Mouse (Mus musculus) cortical plate, adult 2 months (tissue): ENCODE measurements around the gene Nck1. TPM values are rescaled to one million over a fixed set of nuclear protein-coding genes. Genes with fewer than 3 reads are reported as not detected.

Source experiments
- H3K27ac ChIP-seq: fragments of 200-500 bp; 2 replicates; pipeline ENCODE4 v1.5.1; 2012; ENCODE audit warnings: low read length, control low read depth, inconsistent platforms; ENCODE audit not compliant: insufficient read depth
- H3K4me1 ChIP-seq: fragments of 200-500 bp; 2 replicates; pipeline ENCODE4 v1.6.1; 2011; ENCODE audit warnings: low read length; ENCODE audit not compliant: control insufficient read depth, insufficient read depth
- H3K4me3 ChIP-seq: fragments of 200-500 bp; 2 replicates; pipeline ENCODE4 v1.5.1; 2011; ENCODE audit warnings: mild to moderate bottlenecking, low read length, control low read depth; ENCODE audit not compliant: insufficient read depth
- CTCF ChIP-seq: fragments of 200-500 bp; IDR thresholded peaks from 2 replicates; pipeline ENCODE4 v1.5.1; 2011; ENCODE audit warnings: mild to moderate bottlenecking, control low read depth, low read length; ENCODE audit not compliant: insufficient read depth; ENCODE audit errors: extremely low read depth
- POLR2A ChIP-seq: fragments of 200-500 bp; IDR thresholded peaks from 2 replicates; pipeline ENCODE4 v1.6.1; 2011; ENCODE audit warnings: mild to moderate bottlenecking, low read length, control low read depth; ENCODE audit not compliant: insufficient read depth; ENCODE audit errors: extremely low read depth
- polyA plus RNA-seq: library from polyadenylated mRNA; depleted of rRNA; stranded (reverse); fragments of >200 nt; gene quantifications from 2 replicates; pipeline ENCODE4 v1.2.3, GENCODE M21; 2012; rRNA removed

Nck1 gene
- polyA plus RNA-seq, 1 experiment: 27.2 TPM

DNA sequence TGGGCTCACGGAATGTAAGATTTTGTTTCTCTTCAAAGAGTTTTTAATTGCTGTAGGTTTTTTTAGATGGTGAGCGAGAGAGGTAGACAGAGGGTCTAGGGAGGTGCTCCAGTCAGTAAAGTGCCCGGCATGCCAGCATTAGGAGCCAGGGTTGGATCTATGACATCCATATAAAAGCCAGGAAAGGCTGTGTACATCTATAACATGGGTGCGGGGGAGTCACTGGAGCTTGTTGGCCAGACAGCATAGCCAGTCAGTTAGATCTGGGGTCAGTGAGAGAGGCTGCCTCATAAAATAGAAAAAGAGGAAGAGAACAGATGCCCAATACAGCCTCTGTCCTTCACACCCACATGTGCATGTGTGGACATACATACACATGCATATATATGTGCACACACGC lies 80.6 kb downstream of the Nck1 start:
- peaks cover 2% of the 10 kb centered on the region for H3K4me1 ChIP-seq
- H3K4me3 ChIP-seq: no peak overlapping the region
- TF ChIP-seq CTCF (no peak), POLR2A (no peak)
- no peak overlapping the region for H3K27ac ChIP-seq

DNA sequence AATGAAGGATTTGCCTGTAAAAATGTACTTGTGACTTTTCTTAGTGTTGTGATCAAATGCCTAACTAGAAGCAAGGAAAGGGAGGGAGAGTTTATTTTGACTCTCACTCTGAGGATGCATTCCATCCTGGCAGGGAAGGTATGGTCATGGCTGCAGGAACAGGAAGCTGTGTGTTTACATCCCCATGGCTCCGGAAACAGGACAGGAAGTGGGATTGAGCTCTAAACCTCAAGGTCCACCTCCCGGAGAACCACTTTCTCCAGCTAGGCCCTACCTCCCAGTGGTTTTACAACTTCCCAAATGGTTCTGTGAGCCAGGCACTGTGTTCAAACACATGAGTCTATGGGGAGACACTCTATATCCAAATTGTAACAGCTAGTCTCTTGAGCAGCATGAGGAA lies 82.2 kb downstream of the Nck1 start:
- TF ChIP-seq CTCF (no peak), POLR2A (no peak)
- Histone ChIP-seq H3K4me1 (peaks cover 2% of the 10 kb centered on the region), H3K27ac (no peak overlapping the region), H3K4me3 (no peak overlapping the region)

DNA sequence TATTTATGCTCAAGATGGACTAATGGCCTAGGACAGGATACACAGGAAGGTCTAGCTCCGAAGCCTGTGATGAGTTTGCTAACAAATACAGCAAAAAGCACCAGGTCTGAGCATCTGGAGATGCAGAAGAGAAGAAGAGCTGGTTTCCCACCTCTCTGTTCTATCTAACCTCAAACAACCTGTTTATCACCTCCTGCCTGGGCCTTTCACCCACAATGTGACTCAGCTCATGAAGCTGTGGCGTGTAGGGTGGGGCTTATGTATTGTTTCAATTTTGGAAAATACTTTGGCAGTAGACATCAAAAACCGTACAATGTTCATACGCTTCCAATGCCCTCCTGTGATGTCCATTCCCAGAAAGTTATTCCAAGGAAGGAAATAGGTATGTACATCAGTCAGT lies 83.8 kb downstream of the Nck1 start:
- H3K4me3 ChIP-seq: no peak overlapping the region
- 0 out of 2 replicates have a peak overlapping the region, but pooled peaks have one; percentile 13 for H3K27ac ChIP-seq
- TF ChIP-seq POLR2A (no peak), CTCF (no peak)
- H3K4me1 ChIP-seq: peaks cover 2% of the 10 kb centered on the region

DNA sequence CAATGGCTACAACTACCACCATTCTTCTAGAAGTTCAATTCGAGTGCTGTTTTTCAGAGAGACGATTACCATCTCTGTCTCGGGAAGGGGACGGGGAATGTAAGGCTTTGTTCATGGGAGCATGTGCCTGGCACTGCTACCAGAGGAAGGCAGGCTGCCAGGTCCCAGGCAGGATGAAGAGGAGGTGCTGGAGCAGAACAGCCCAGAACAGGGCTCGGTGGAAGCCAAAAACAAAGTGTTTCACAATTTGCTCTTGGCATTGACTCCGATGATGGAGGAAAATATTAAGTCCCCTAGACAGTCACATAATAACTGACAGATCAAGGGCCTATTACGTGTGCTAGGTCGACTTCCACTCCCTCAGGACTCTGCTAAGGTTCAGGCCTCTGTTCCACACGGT lies 84.3 kb downstream of the Nck1 start:
- TF ChIP-seq POLR2A: no peak
- no peak for TF ChIP-seq CTCF
- Histone ChIP-seq H3K4me1 (peaks cover 2% of the 10 kb centered on the region; the same call in 1 of the 2 replicates), H3K27ac (0 out of 2 replicates have a peak overlapping the region, but pooled peaks have one; percentile 13), H3K4me3 (no peak overlapping the region)

DNA sequence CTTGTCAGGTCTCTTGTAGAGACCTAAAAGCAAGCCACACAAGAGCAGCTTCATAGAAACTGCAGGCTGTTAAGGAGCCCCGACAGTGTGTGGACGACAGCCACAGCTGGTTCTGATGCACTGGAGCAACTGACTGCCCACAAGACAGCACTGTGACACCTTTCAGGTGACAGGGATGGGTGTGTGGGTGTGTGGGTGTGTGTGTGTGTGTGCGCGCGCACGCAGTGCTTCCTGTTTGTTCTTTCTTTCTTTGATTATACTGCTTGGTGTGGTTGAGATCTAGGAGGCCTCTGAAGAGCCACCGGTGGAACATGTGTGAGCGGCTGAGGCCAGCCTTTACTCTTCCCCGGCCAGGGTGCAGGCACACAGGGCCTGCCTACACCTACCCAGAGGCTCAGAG lies 85.7 kb downstream of the Nck1 start:
- Histone ChIP-seq H3K4me3 (no peak overlapping the region), H3K4me1 (peaks cover 2% of the 10 kb centered on the region; the same call in 1 of the 2 replicates), H3K27ac (no peak overlapping the region)
- TF ChIP-seq CTCF: no peak
- no peak for TF ChIP-seq POLR2A

DNA sequence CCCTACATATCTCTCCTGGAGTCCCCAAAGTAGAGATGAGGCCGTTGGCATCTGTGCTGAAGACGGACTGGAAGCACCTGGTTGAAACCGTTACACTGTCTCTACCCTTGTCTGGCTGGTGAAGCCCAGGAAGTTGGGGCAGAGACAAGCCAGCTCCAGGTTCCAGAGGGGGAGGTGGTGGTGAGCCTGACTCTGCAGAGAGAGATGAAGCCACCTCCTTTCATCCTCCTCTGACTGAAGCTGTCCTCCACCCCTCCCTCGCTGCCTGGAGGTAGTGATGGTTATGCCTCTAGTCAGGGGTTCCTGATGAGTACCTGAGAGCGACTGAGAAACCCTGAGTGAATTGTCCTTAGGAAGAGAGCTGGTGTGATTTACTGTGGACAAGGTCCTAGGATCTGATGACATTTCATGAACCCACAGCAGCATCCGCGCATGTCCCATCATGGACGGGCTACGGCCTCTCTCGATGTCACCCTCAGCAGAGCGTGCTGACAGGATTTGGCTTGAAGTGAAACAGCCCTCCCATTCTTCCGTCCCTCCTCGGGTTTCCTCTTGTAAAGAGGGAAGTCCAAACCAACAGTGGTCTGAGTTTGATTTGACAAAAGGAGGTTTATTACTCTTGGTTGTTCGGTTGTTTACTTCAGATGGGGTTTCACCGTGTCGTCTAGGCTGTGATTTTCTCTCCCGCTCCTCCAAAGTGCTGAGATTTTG lies 87.8 kb downstream of the Nck1 start:
- Histone ChIP-seq H3K4me3 (no peak overlapping the region), H3K27ac (no peak overlapping the region), H3K4me1 (peaks cover 2% of the 10 kb centered on the region; the same call in 1 of the 2 replicates)
- no peak for TF ChIP-seq CTCF
- TF ChIP-seq POLR2A: no peak

DNA sequence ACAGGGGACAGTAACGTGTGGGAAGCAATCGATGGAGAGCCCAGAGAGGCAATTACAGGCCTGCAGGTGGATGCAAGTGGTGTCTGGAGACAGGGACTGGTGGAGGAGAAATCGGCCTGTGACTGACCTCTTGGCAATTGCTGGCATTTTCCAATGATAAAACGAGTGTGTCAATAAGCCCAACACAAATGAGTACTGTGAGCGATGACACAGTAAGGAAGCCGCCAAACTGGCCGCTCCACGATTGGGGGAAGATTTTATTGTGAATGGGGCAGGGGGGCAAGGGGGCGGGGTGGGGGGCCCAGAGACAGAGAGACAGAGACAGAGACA lies 91.3 kb downstream of the Nck1 start:
- no peaks in the 10 kb centered on the region for H3K4me1 ChIP-seq
- H3K27ac ChIP-seq: no peak overlapping the region
- no peak for TF ChIP-seq POLR2A
- TF ChIP-seq CTCF: no peak
- peak overlapping the region; percentile 8 for H3K4me3 ChIP-seq

DNA sequence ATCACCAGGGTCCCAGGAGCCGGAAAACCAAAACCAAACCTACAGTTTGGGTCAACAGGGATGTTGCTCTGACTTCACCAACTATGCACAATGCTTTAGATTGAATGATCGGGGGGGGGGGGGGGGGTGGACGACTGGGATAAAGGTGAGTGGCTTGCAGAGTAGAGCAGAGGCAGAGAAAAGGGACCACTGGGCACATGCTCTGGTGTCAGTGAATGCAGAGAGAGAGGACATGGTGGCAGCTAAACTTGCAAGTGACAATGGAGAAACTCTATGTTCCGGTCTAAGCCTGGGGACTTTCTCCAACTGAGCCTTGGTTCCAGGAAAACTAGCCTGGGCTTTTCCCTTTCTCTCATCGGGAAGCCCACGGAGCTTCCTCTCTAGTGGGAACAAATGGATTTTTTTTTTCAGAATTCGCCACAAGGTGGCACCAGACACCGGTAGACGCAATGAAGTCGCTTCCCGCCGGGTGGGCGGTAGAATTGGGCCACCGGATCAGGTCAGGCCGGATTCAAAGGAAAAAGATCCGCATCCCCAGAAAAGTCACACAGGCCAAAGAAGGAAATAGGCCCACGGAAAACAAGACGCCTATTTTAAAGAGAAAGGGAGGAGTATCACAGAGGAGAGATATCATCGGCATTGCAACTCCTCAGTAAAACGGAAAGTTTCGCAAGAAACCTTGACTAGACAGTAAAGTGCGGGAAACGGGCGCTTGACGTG lies 91.8 kb downstream of the Nck1 start:
- Histone ChIP-seq H3K4me1 (no peaks in the 10 kb centered on the region), H3K4me3 (peak overlapping the region; percentile 8), H3K27ac (no peak overlapping the region)
- TF ChIP-seq POLR2A: no peak
- TF ChIP-seq CTCF: peak; percentile 73

DNA sequence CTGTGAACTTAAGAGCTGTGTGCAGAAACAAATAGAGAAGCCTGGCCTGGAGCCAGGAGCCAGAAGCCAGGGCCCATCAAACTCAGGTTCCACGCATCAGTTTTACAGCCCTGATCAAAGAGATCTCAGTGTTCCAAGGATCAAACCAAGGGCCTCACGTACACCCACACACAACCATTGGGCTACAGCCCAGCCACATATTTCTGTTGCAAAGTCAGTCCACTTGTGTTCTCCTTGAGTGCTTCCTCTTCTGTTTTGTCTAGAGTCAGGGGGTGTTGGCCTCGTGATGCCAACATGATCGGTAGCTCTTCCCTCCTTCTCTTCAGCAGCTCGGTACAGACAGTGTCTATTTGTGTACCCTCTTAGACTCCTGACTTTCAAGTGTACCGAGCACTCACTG lies 93.5 kb downstream of the Nck1 start:
- no peaks in the 10 kb centered on the region for H3K4me1 ChIP-seq
- no peak overlapping the region for H3K4me3 ChIP-seq
- no peak overlapping the region for H3K27ac ChIP-seq
- TF ChIP-seq CTCF (no peak), POLR2A (no peak)

DNA sequence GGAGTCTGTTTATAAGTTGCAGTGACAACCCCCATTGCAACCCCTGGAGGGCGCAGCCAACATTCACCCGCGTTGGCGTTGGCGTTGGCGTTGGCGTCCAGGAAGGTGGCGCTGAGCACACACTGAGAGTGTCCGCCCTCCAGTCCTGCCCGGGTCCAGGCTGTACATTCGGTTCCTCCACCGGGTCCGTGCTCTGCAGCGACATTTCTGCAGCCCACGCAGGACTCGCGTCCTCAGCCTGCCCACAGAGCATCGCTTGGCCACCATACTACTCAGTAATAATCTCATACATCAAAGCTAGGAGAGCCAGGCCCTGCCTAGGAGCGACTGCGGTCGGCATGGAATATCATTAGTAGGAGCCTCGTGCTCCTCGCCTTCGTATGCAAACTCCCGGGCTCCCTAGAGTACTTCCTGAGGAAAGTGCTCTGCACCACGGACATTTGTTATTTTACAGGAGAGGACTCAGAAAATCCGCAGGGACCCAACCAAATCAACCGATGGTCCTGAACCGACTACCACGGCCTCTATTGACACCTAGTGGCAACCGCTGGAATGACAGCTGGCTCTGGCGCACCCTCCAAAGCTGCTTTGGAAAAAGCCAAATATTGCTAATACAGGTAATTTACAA lies 99.8 kb downstream of the Nck1 start:
- TF ChIP-seq CTCF (peak; percentile 92), POLR2A (no peak)
- no peaks in the 10 kb centered on the region for H3K4me1 ChIP-seq
- peak overlapping the region; percentile 38 for H3K4me3 ChIP-seq
- no peak overlapping the region for H3K27ac ChIP-seq

Other genes with a start within 250 kb of the Nck1 start
- 1.2 and 2.3 TPM in 2 replicates for gene Il20rb, start 59.3 kb downstream of the Nck1 start, polyA plus RNA-seq
- 17.0 and 18.0 TPM in 2 replicates for gene Slc35g2, start 25.0 kb upstream of the Nck1 start, polyA plus RNA-seq
- gene Stag1, start 51.7 kb upstream of the Nck1 start, polyA plus RNA-seq: 26.7 and 30.4 TPM in 2 replicates